Mouse (Mus musculus) kidney, embryonic 16.5 days (tissue): ENCODE results near the gene Tesk2. TPM values are rescaled to one million over a fixed set of nuclear protein-coding genes. Genes with fewer than 3 reads are reported as not detected.

Experiments
- ATAC-seq: fragments of 200-750 bp; cut with Nextera tagmentation; 2 replicates; pipeline ENCODE4 v1.8.0; 2017; ENCODE audit warnings: moderate TSS enrichment; ENCODE audit not compliant: low FRiP score, low TSS enrichment
- H3K27ac ChIP-seq: fragments of 300-500 bp; sonication (generic); 2 replicates; pipeline ENCODE4 v1.5.1; 2014; ENCODE audit warnings: low read length
- H3K27me3 ChIP-seq: fragments of 300-500 bp; sonication (generic); 2 replicates; pipeline ENCODE4 v1.6.1; 2014; ENCODE audit warnings: low read length, control low read depth, mixed read lengths; ENCODE audit not compliant: insufficient read depth
- H3K36me3 ChIP-seq: fragments of 300-500 bp; sonication (generic); 2 replicates; pipeline ENCODE4 v1.6.1; 2014; ENCODE audit warnings: low read length, control low read depth, mixed read lengths; ENCODE audit not compliant: insufficient read depth
- H3K4me1 ChIP-seq: fragments of 300-500 bp; sonication (generic); 2 replicates; pipeline ENCODE4 v1.6.1; 2014; ENCODE audit warnings: low read length, control low read depth, mixed read lengths; ENCODE audit not compliant: insufficient read depth
- H3K4me2 ChIP-seq: fragments of 300-500 bp; sonication (generic); replicated peaks from 2 replicates; pipeline ENCODE4 v1.6.1; 2014; ENCODE audit warnings: low read depth, low read length
- H3K4me3 ChIP-seq: fragments of 300-500 bp; sonication (generic); 2 replicates; pipeline ENCODE4 v1.5.1; 2014; ENCODE audit warnings: mild to moderate bottlenecking, low read length
- H3K9ac ChIP-seq: fragments of 300-500 bp; sonication (generic); replicated peaks from 2 replicates; pipeline ENCODE4 v1.6.1; 2014; ENCODE audit warnings: low read length
- H3K9me3 ChIP-seq: fragments of 300-500 bp; sonication (generic); 2 replicates; pipeline ENCODE4 v1.6.1; 2016; ENCODE audit warnings: low read length, control low read depth
- WGBS: fragments of 180-500 bp; shearing (Covaris S2); extraction: QIAGEN DNeasy Blood & Tissue Kit; methylation state at CpG from one replicate; pipeline ENCODE4 v1.1.7; 2014; 5-methylcytosine and 5-hydroxymethylcytosine counted together
- polyA plus RNA-seq: library from polyadenylated mRNA; unstranded; fragments of >200 nt; fragmentation: Nextera tagmentation; extraction: Ambion mirVana; gene quantifications from 2 replicates; pipeline ENCODE4 v1.2.1, GENCODE M21; 2015

Tesk2 gene
- polyA plus RNA-seq, 1 experiment from 2014 or later = 9.2 TPM

GRCm38 (mm10) chr4:116687041-116687440, 33.7 kb upstream of the Tesk2 start:
- H3K36me3 ChIP-seq = peaks cover 38% of the 10 kb centered on the region

GRCm38 (mm10) chr4:116689309-116689876, 31.4 kb upstream of the Tesk2 start:
- no peak for ATAC-seq
- Histone ChIP-seq H3K4me3 (no peak overlapping the region), H3K9ac (no peak overlapping the region), H3K27me3 (no peaks in the 10 kb centered on the region), H3K27ac (no peak overlapping the region), H3K9me3 (no peaks in the 10 kb centered on the region), H3K4me1 (peaks cover 29% of the 10 kb centered on the region), H3K36me3 (peaks cover 58% of the 10 kb centered on the region), H3K4me2 (no peak overlapping the region)
- WGBS = 80% methylated on average over 4 of the region's 4 CpGs

More at GRCm38 (mm10) chr4:116687041-116687440, 33.7 kb upstream of the Tesk2 start:
- H3K4me3 ChIP-seq = peak overlapping the region; percentile 71
- no peak for ATAC-seq
- no peak overlapping the region for H3K27ac ChIP-seq
- H3K9me3 ChIP-seq = no peaks in the 10 kb centered on the region
- peaks cover 29% of the 10 kb centered on the region for H3K4me1 ChIP-seq
- no peaks in the 10 kb centered on the region for H3K27me3 ChIP-seq
- 15% methylated on average over 1 of the region's 1 CpGs for WGBS
- peak overlapping the region; percentile 83 for H3K4me2 ChIP-seq
- peak overlapping the region; percentile 85 for H3K9ac ChIP-seq

GRCm38 (mm10) chr4:116692146-116692545, 28.6 kb upstream of the Tesk2 start:
- 91% methylated on average over 2 of the region's 2 CpGs for WGBS

GRCm38 (mm10) chr4:116693785-116694184, 27.0 kb upstream of the Tesk2 start:
- H3K27me3 ChIP-seq = no peaks in the 10 kb centered on the region
- WGBS = 79% methylated on average over 2 of the region's 2 CpGs
- no peak overlapping the region for H3K4me2 ChIP-seq
- H3K27ac ChIP-seq = no peak overlapping the region
- no peak overlapping the region for H3K4me3 ChIP-seq
- 0 out of 2 replicates have a peak, but pooled peaks cover 5% of the 10 kb centered on the region for H3K4me1 ChIP-seq
- H3K36me3 ChIP-seq = peaks cover 76% of the 10 kb centered on the region
- H3K9ac ChIP-seq = no peak overlapping the region
- no peak for ATAC-seq
- H3K9me3 ChIP-seq = no peaks in the 10 kb centered on the region

More at GRCm38 (mm10) chr4:116692146-116692545, 28.6 kb upstream of the Tesk2 start:
- H3K4me3 ChIP-seq = no peak overlapping the region
- H3K9ac ChIP-seq = no peak overlapping the region
- H3K27ac ChIP-seq = no peak overlapping the region
- peaks cover 16% of the 10 kb centered on the region for H3K4me1 ChIP-seq
- H3K36me3 ChIP-seq = peaks cover 78% of the 10 kb centered on the region
- H3K9me3 ChIP-seq = no peaks in the 10 kb centered on the region
- H3K27me3 ChIP-seq = no peaks in the 10 kb centered on the region
- H3K4me2 ChIP-seq = no peak overlapping the region
- no peak for ATAC-seq

- peaks cover 59% of the 10 kb centered on the region for H3K36me3 ChIP-seq
- WGBS = 79% methylated on average over 2 of the region's 2 CpGs
These were observed 21.9 kb upstream of the Tesk2 start for GRCm38 (mm10) chr4:116698693-116699342.

GRCm38 (mm10) chr4:116700964-116701363, 19.8 kb upstream of the Tesk2 start:
- Histone ChIP-seq H3K9ac (no peak overlapping the region), H3K27ac (no peak overlapping the region), H3K4me3 (no peak overlapping the region), H3K36me3 (peaks cover 49% of the 10 kb centered on the region), H3K27me3 (no peaks in the 10 kb centered on the region), H3K4me1 (no peaks in the 10 kb centered on the region), H3K9me3 (no peaks in the 10 kb centered on the region), H3K4me2 (no peak overlapping the region)
- 67% methylated on average over 1 of the region's 1 CpGs for WGBS
- ATAC-seq = no peak

More at GRCm38 (mm10) chr4:116698693-116699342, 21.9 kb upstream of the Tesk2 start:
- Histone ChIP-seq H3K4me3 (no peak overlapping the region), H3K9ac (no peak overlapping the region), H3K27ac (no peak overlapping the region), H3K4me1 (no peaks in the 10 kb centered on the region), H3K4me2 (no peak overlapping the region), H3K27me3 (no peaks in the 10 kb centered on the region), H3K9me3 (no peaks in the 10 kb centered on the region)
- no peak for ATAC-seq

GRCm38 (mm10) chr4:116703804-116704203, 16.9 kb upstream of the Tesk2 start:
- H3K9ac ChIP-seq = no peak overlapping the region
- 31% methylated on average over 6 of the region's 6 CpGs for WGBS
- H3K27ac ChIP-seq = no peak overlapping the region
- H3K4me2 ChIP-seq = no peak overlapping the region
- no peaks in the 10 kb centered on the region for H3K27me3 ChIP-seq
- ATAC-seq = no peak
- peaks cover 30% of the 10 kb centered on the region for H3K36me3 ChIP-seq
- H3K4me3 ChIP-seq = no peak overlapping the region
- no peaks in the 10 kb centered on the region for H3K9me3 ChIP-seq
- peaks cover under 1% of the 10 kb centered on the region for H3K4me1 ChIP-seq

GRCm38 (mm10) chr4:116707666-116708065, 13.1 kb upstream of the Tesk2 start:
- no peaks in the 10 kb centered on the region for H3K27me3 ChIP-seq
- peaks cover 9% of the 10 kb centered on the region for H3K4me1 ChIP-seq
- no peak overlapping the region for H3K27ac ChIP-seq
- peak overlapping the region; percentile 77 for H3K4me3 ChIP-seq
- peaks cover 7% of the 10 kb centered on the region; the same call in 1 of the 2 replicates for H3K36me3 ChIP-seq
- no peaks in the 10 kb centered on the region for H3K9me3 ChIP-seq
- peak overlapping the region; percentile 78 for H3K9ac ChIP-seq
- H3K4me2 ChIP-seq = peak overlapping the region; percentile 66
- 0 out of 2 replicates have a peak, but pooled peaks have one; percentile 2 for ATAC-seq
- 13% methylated on average over 9 of the region's 9 CpGs for WGBS

GRCm38 (mm10) chr4:116708201-116708764, 12.5 kb upstream of the Tesk2 start, which contains the start of the genes Mmachc and Ccdc163:
Gene Mmachc (minus strand): TSS chr4:116708406.
Gene Ccdc163 (plus strand): TSS chr4:116708509.
- no peaks in the 10 kb centered on the region for H3K9me3 ChIP-seq
- peak within 1 kb of the TSS; percentile 85 for H3K4me2 ChIP-seq
- no peaks in the 10 kb centered on the region for H3K27me3 ChIP-seq
- H3K9ac ChIP-seq = peak within 1 kb of the TSS; percentile 78
- ATAC-seq = peak; percentile 99
- under 1% methylated on average over 29 of the region's 29 CpGs for WGBS
- H3K36me3 ChIP-seq = peaks cover 7% of the 10 kb centered on the region; the same call in 1 of the 2 replicates
- H3K4me3 ChIP-seq = peak within 1 kb of the TSS; percentile 77
- peak within 1 kb of the TSS; percentile 1; the same call in 1 of the 2 replicates for H3K27ac ChIP-seq
- H3K4me1 ChIP-seq = peaks cover 9% of the 10 kb centered on the region
